Mouse (Mus musculus) left cerebral cortex, adult 18-20 months (tissue): Measurements from ENCODE around the gene Myt1. TPM values are rescaled to one million over a fixed set of nuclear protein-coding genes. Genes with fewer than 3 reads are reported as not detected.

ENCODE experiments used
- total RNA-seq, 2 experiments: library from RNA; stranded (reverse); gene quantifications; 2 replicates each; pipeline ENCODE4 v1.2.3; 2021

The Myt1 gene
- total RNA-seq, 2 experiments from 2014 or later = 10.4 to 15.5 TPM

Other genes with a start within 250 kb of the Myt1 start
- 100 to 1,000 TPM; 299 to 304 TPM for gene Dnajc5, start 242.8 kb upstream of the Myt1 start, total RNA-seq
- gene Uckl1, start 178.4 kb upstream of the Myt1 start, total RNA-seq = 10 to 100 TPM; 51.5 to 70.2 TPM
- gene Prpf6, start 171.5 kb upstream of the Myt1 start, total RNA-seq = 10 to 100 TPM; 57.5 to 60.3 TPM
- 10 to 100 TPM; 70.4 to 77.9 TPM for gene Zfp512b, start 170.5 kb upstream of the Myt1 start, total RNA-seq
- gene Samd10, start 164.1 kb upstream of the Myt1 start, total RNA-seq = 10 to 100 TPM; 20.8 to 23.5 TPM
- under 1 TPM; 0.67 to 0.80 TPM for gene Gm29797, start 106.3 kb upstream of the Myt1 start, total RNA-seq
- 10 to 100 TPM; 14.2 to 14.3 TPM for gene Sox18, start 91.7 kb upstream of the Myt1 start, total RNA-seq
- gene Tcea2, start 83.0 kb upstream of the Myt1 start, total RNA-seq = 10 to 100 TPM; 58.3 to 59.3 TPM
- 10 to 100 TPM; 29.3 to 30.7 TPM for gene Rgs19, start 69.4 kb upstream of the Myt1 start, total RNA-seq
- gene Lkaaear1, start 64.9 kb upstream of the Myt1 start, total RNA-seq = not detected
- gene Oprl1, start 48.3 kb upstream of the Myt1 start, total RNA-seq = 10 to 100 TPM; 57.5 to 61.9 TPM
- gene Pcmtd2, start 74.5 kb downstream of the Myt1 start, total RNA-seq = 10 to 100 TPM; 81.2 to 83.6 TPM
- gene Polr3k, start 101.0 kb downstream of the Myt1 start, total RNA-seq = 10 to 100 TPM; 28.5 to 31.9 TPM
- not detected for gene Gm14496, start 227.8 kb downstream of the Myt1 start, total RNA-seq